Mouse (Mus musculus) right cerebral cortex, postnatal 4 days (tissue): ENCODE measurements around the gene Klhl32.

Source experiments
- DNase-seq: peaks from one replicate; pipeline ENCODE4 v3.0.0-alpha.2; 2022

Klhl32 gene

GRCm38 (mm10) chr4:24626686-24627085 is 224.2 kb downstream of the Klhl32 start:
- no peak for DNase-seq

GRCm38 (mm10) chr4:24625951-24626584 is 224.9 kb downstream of the Klhl32 start:
- no peak for DNase-seq

- DNase-seq: no peak
Measured at GRCm38 (mm10) chr4:24621422-24622187, 229.3 kb downstream of the Klhl32 start.

- peak; percentile 19 for DNase-seq
Measured at GRCm38 (mm10) chr4:24620440-24620839, 230.5 kb downstream of the Klhl32 start.

GRCm38 (mm10) chr4:24620005-24620404 is 230.9 kb downstream of the Klhl32 start:
- DNase-seq: no peak

- DNase-seq: no peak
Measured at GRCm38 (mm10) chr4:24609564-24609963, 241.4 kb downstream of the Klhl32 start.

GRCm38 (mm10) chr4:24609085-24609484 is 241.8 kb downstream of the Klhl32 start:
- DNase-seq: no peak

GRCm38 (mm10) chr4:24601711-24602110 is 249.2 kb downstream of the Klhl32 start:
- no peak for DNase-seq

GRCm38 (mm10) chr4:24598637-24599036 is 252.3 kb downstream of the Klhl32 start:
- DNase-seq: no peak

- DNase-seq: no peak
Measured at GRCm38 (mm10) chr4:24596942-24597611, 253.8 kb downstream of the Klhl32 start.

GRCm38 (mm10) chr4:24594824-24595223 is 256.1 kb downstream of the Klhl32 start:
- no peak for DNase-seq

- no peak for DNase-seq
Measured at GRCm38 (mm10) chr4:24583997-24584396, 266.9 kb downstream of the Klhl32 start.

- no peak for DNase-seq
Measured at GRCm38 (mm10) chr4:24582295-24582694, 268.6 kb downstream of the Klhl32 start.

- DNase-seq: no peak
Measured at GRCm38 (mm10) chr4:24577594-24577993, 273.3 kb downstream of the Klhl32 start.

- DNase-seq: peak; percentile 97
Measured at GRCm38 (mm10) chr4:24574276-24574675, 276.6 kb downstream of the Klhl32 start.

- no peak for DNase-seq
Measured at GRCm38 (mm10) chr4:24568989-24569556, 281.9 kb downstream of the Klhl32 start.

- no peak for DNase-seq
Measured at GRCm38 (mm10) chr4:24568026-24568425, 282.9 kb downstream of the Klhl32 start.
